Mouse (Mus musculus) olfactory bulb, adult 2 months (tissue): ENCODE results near the gene Pde5a. TPM values are rescaled to one million over a fixed set of nuclear protein-coding genes. Genes with fewer than 3 reads are reported as not detected.

Source experiments
- H3K27ac ChIP-seq: fragments of 200-500 bp; 2 replicates; pipeline ENCODE4 v1.5.1; 2012; ENCODE audit warnings: low read depth, low read length; ENCODE audit not compliant: insufficient read depth
- H3K4me1 ChIP-seq: fragments of 200-500 bp; 2 replicates; pipeline ENCODE4 v1.6.1; 2012; ENCODE audit warnings: low read length; ENCODE audit not compliant: control insufficient read depth, insufficient read depth
- H3K4me3 ChIP-seq: fragments of 200-500 bp; 2 replicates; pipeline ENCODE4 v1.5.1; 2012; ENCODE audit warnings: mild to moderate bottlenecking, low read depth, low read length, moderate library complexity; ENCODE audit not compliant: insufficient read depth
- CTCF ChIP-seq: fragments of 200-500 bp; IDR thresholded peaks from 2 replicates; pipeline ENCODE4 v1.5.1; 2012; ENCODE audit warnings: low read depth, mild to moderate bottlenecking, low read length, moderate library complexity; ENCODE audit not compliant: insufficient read depth
- POLR2A ChIP-seq: fragments of 200-500 bp; IDR thresholded peaks from 2 replicates; pipeline ENCODE4 v1.6.1; 2012; ENCODE audit warnings: mild to moderate bottlenecking, low read depth, low read length, moderate library complexity; ENCODE audit not compliant: insufficient read depth
- WGBS: fragments of 180-500 bp; shearing (Covaris S2); methylation state at CpG from one replicate; pipeline ENCODE4 v1.1.7; 2018; 5-methylcytosine and 5-hydroxymethylcytosine counted together
- polyA plus RNA-seq: library from polyadenylated mRNA; stranded (reverse); fragments of >200 nt; gene quantifications from 2 replicates; pipeline ENCODE4 v1.2.4, GENCODE M21; 2012; ENCODE audit warnings: low replicate concordance; ENCODE audit not compliant: missing spikeins, insufficient read depth, insufficient read length

Pde5a gene
- polyA plus RNA-seq, 1 experiment: not detected

DNA sequence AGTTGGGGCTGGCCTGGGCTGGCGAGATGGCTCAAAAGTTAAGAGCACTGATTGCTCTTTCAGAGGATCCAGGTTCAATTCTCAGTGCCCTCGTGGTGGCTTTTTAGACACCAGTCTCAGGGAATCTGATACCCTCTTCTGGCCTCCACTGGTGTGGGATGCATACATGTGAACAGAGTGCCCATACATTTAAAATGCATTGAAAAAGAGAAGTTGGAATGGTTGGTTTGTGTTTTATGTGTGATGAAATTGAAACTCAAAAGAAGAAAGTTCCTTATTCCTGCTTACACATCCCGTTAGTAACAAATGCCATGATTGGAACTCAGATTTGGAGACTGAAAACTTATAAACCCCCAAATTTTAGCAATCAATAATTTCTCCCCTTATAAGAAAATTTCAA is 15.5 kb downstream of the Pde5a start:
- 94% methylated on average over 3 of the region's 3 CpGs for WGBS
- no peak overlapping the region for H3K4me3 ChIP-seq
- no peaks in the 10 kb centered on the region for H3K4me1 ChIP-seq
- H3K27ac ChIP-seq: no peak overlapping the region
- TF ChIP-seq POLR2A: no peak
- TF ChIP-seq CTCF: no peak

- Histone ChIP-seq H3K4me1 (no peaks in the 10 kb centered on the region), H3K27ac (no peak overlapping the region), H3K4me3 (no peak overlapping the region)
- TF ChIP-seq POLR2A (no peak), CTCF (no peak)
- 80% methylated on average over 9 of the region's 9 CpGs for WGBS
Measured at GRCm38 (mm10) chr3:122747921-122748700, 19.4 kb downstream of the Pde5a start.

DNA sequence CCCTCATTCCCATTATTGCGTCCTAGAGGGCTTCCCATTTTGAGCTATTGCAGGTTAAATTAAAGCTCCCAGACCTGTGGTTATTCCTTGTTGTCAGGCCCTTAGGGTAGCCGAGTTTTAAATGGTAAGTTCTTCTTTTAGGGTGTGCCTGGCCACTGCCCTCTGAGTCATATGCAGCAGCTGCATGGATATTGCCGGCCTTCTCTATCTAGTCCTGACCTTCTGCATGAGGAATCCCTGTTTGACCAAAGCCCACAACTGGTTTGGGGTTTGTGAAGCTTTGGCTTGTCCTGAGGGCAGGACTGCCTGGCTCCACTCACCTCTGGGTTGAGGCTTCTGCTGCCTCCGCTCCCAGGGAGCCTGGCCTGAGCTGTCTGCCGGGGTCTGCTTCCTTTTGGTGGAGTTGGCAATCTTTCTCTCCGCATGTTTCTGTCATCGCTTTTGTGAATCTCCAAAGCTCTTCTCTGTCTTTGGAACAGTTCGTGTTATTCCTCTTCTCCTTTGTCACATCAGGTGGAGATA is 34.6 kb downstream of the Pde5a start:
- Histone ChIP-seq H3K27ac (no peak overlapping the region), H3K4me3 (no peak overlapping the region), H3K4me1 (peaks cover 2% of the 10 kb centered on the region; the same call in 1 of the 2 replicates)
- TF ChIP-seq CTCF (no peak), POLR2A (no peak)
- 85% methylated on average over 8 of the region's 8 CpGs for WGBS

- H3K4me1 ChIP-seq: peaks cover 2% of the 10 kb centered on the region; the same call in 1 of the 2 replicates
- no peak for TF ChIP-seq CTCF
- no peak for TF ChIP-seq POLR2A
- H3K4me3 ChIP-seq: no peak overlapping the region
- 74% methylated on average over 14 of the region's 14 CpGs for whole genome bisulfite sequencing
- H3K27ac ChIP-seq: no peak overlapping the region
Measured at GRCm38 (mm10) chr3:122763768-122764167, 35.0 kb downstream of the Pde5a start.

DNA sequence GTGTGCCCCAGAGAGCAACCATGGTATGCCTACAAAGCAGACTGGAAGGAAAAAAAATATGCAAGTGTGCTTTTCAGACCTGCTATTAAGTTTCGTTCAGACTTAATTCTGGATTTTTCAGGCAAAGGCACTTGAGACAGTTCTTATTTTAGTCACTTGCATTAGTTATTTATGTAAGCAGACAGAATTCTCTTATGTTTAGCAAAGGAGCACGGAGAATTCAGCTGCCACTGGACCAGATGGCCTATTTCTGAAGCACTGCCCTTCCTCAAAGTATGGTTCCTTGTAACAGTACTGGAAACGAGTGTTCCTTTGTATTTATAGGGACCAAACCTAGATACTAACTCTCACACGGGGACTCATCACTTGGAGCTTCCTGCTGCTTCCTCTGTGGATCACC is 38.2 kb downstream of the Pde5a start:
- TF ChIP-seq POLR2A (no peak), CTCF (no peak)
- Histone ChIP-seq H3K4me3 (no peak overlapping the region), H3K4me1 (peaks cover 2% of the 10 kb centered on the region; the same call in 1 of the 2 replicates), H3K27ac (no peak overlapping the region)
- 16% methylated on average over 4 of the region's 4 CpGs for WGBS

- Histone ChIP-seq H3K27ac (no peak overlapping the region), H3K4me3 (no peak overlapping the region), H3K4me1 (peaks cover 2% of the 10 kb centered on the region; the same call in 1 of the 2 replicates)
- no peak for TF ChIP-seq CTCF
- no peak for TF ChIP-seq POLR2A
- 71% methylated on average over 5 of the region's 5 CpGs for whole genome bisulfite sequencing
Measured at GRCm38 (mm10) chr3:122767841-122768240, 39.1 kb downstream of the Pde5a start.

DNA sequence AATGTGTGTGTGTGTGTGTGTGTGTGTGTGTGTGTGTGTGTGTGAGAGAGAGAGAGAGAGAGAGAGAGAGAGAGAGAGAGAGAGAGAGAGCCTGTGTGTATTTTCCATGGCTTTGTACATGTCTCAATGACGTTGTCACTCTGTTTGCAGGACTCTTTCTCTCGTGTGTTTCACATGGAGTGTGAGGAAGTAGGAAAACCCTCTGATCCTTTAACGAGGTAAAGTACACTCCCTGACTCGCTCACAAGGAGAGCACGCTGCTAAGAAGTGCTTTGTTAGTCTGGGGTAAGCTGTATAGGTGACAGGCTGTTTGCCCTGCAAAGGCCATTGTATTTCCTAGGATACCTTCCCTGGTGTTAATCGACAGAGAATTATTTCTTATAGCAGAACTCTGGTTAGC is 52.7 kb downstream of the Pde5a start:
- Histone ChIP-seq H3K4me3 (no peak overlapping the region), H3K27ac (no peak overlapping the region), H3K4me1 (no peaks in the 10 kb centered on the region)
- TF ChIP-seq POLR2A: no peak
- no peak for TF ChIP-seq CTCF
- 50% methylated on average over 6 of the region's 6 CpGs for WGBS

DNA sequence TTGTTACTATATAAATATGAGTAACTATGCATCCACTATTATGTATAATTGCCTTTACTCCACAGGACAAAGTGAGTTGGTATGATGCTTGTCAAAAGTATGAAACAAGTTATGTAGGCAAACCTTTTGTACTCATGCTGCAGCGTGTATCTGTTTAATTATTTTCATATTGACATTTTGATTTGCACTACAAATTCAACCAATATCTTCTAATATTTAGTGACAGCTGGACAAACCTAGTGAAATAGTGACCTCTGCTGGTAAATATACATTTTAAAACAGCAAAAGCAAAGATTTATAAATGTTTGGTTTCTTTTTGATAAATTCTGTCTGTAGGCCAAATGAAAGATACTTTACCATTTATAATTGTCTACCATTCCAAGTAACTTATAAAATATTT is 55.5 kb downstream of the Pde5a start:
- TF ChIP-seq POLR2A: no peak
- no peak for TF ChIP-seq CTCF
- 55% methylated on average over 1 of the region's 1 CpGs for WGBS
- no peaks in the 10 kb centered on the region for H3K4me1 ChIP-seq
- no peak overlapping the region for H3K27ac ChIP-seq
- H3K4me3 ChIP-seq: no peak overlapping the region

GRCm38 (mm10) chr3:122788314-122788713 is 59.6 kb downstream of the Pde5a start:
- Histone ChIP-seq H3K4me3 (no peak overlapping the region), H3K27ac (no peak overlapping the region)

More at GRCm38 (mm10) chr3:122788314-122788713, 59.6 kb downstream of the Pde5a start:
- WGBS: 77% methylated on average over 9 of the region's 9 CpGs
- no peak for TF ChIP-seq POLR2A
- no peak for TF ChIP-seq CTCF
- no peaks in the 10 kb centered on the region for H3K4me1 ChIP-seq
